In genomic region chr6:87788266-87788895, GRCm38 (mm10) we compare ENCODE assay signal across 25 mouse cellular contexts. TPM values are rescaled to one million over a fixed set of nuclear protein-coding genes. Genes with fewer than 3 reads are reported as not detected.
DNase-seq lines count a peak whose midpoint lies in the region; ATAC-seq and TF ChIP-seq lines count a peak whose summit lies in the region.
"Had no signal": no experiment of that assay in that cellular context is flagged by ENCODE, and none has a peak within 500 bp of the region (broad histone marks: within the 10 kb centered on the region; RNA-seq: fewer than 3 reads in every experiment).

No protein-coding gene starts in this region.

- no peaks in the 10 kb centered on the region for H3K27me3 ChIP-seq in kidney, embryonic 16.5 days (ENCODE audit: insufficient read depth, low read length)
- H3K27me3 ChIP-seq in intestine, postnatal 0 days (replicated peaks; ENCODE audit: control insufficient read depth, insufficient read depth, low read length): no peaks in the 10 kb centered on the region
- no peaks in the 10 kb centered on the region for H3K27me3 ChIP-seq in liver, embryonic 16.5 days (ENCODE audit: control insufficient read depth, insufficient read depth, low read depth, low read length)
- no peaks in the 10 kb centered on the region for H3K27me3 ChIP-seq in midbrain, embryonic 10.5 days (ENCODE audit: low read depth, poor library complexity, severe bottlenecking)
- H3K27me3 ChIP-seq: embryonic facial prominence, embryonic 12.5 days; limb, embryonic 15.5 days; lung, embryonic 15.5 days; megakaryocyte, embryonic 14.5 days; midbrain, embryonic 15.5 days; neural tube, embryonic 12.5 days had no signal

- H3K36me3 ChIP-seq in kidney, embryonic 16.5 days (ENCODE audit: insufficient read depth, low read length): peaks cover 8% of the 10 kb centered on the region
- peaks cover 18% of the 10 kb centered on the region for H3K36me3 ChIP-seq in intestine, postnatal 0 days (ENCODE audit: control insufficient read depth, insufficient read depth)
- H3K36me3 ChIP-seq in liver, embryonic 16.5 days (ENCODE audit: control insufficient read depth, insufficient read depth): peaks cover 23% of the 10 kb centered on the region
- H3K36me3 ChIP-seq in midbrain, embryonic 10.5 days: peaks cover 22% of the 10 kb centered on the region

- no peak overlapping the region for H3K4me2 ChIP-seq in kidney, embryonic 16.5 days (replicated peaks; ENCODE audit: low read depth, low read length)
- no peak overlapping the region for H3K4me2 ChIP-seq in intestine, postnatal 0 days (replicated peaks; ENCODE audit: low read depth)
- no peak overlapping the region for H3K4me2 ChIP-seq in liver, embryonic 16.5 days (ENCODE audit: low read depth, low read length)
- H3K4me2 ChIP-seq: embryonic facial prominence, embryonic 12.5 days; heart, embryonic 11.5 days; limb, embryonic 15.5 days; lung, embryonic 15.5 days; midbrain, embryonic 15.5 days; neural tube, embryonic 12.5 days had no signal

- H3K4me3 ChIP-seq in kidney, embryonic 16.5 days (ENCODE audit: low read length): no peak overlapping the region
- no peak overlapping the region for H3K4me3 ChIP-seq in intestine, postnatal 0 days (ENCODE audit: low read depth, low read length)
- no peak overlapping the region for H3K4me3 ChIP-seq in liver, embryonic 16.5 days (ENCODE audit: low read depth, low read length)
- H3K4me3 ChIP-seq in midbrain, embryonic 10.5 days: no peak overlapping the region
- H3K4me3 ChIP-seq: embryonic facial prominence, embryonic 12.5 days; left cerebral cortex, adult 2 months; limb, embryonic 15.5 days; lung, embryonic 15.5 days; megakaryocyte, embryonic 14.5 days; midbrain, embryonic 15.5 days; neural tube, embryonic 12.5 days had no signal

- ATAC-seq in kidney, embryonic 16.5 days (ENCODE audit: low FRiP score, low TSS enrichment): no peak
- no peak for ATAC-seq in intestine, postnatal 0 days
- no peak for ATAC-seq in liver, embryonic 16.5 days (ENCODE audit: low read depth)
- ATAC-seq in erythroid progenitor cell, adult 5-6 weeks (replicated peaks; ENCODE audit: low FRiP score, poor library complexity, severe bottlenecking): no peak
- ATAC-seq: activated CD4-positive, CD25-positive, alpha-beta regulatory T cell, adult 4 months; forebrain, embryonic 14.5 days; hindbrain, postnatal 0 days; midbrain, embryonic 15.5 days had no signal

- peaks cover 26% of the 10 kb centered on the region for H3K4me1 ChIP-seq in kidney, embryonic 16.5 days (ENCODE audit: insufficient read depth, low read length)
- H3K4me1 ChIP-seq in intestine, postnatal 0 days (replicated peaks; ENCODE audit: control insufficient read depth, insufficient read depth, low read length): peaks cover 13% of the 10 kb centered on the region
- peaks cover 57% of the 10 kb centered on the region for H3K4me1 ChIP-seq in liver, embryonic 16.5 days (ENCODE audit: control insufficient read depth, low read depth, low read length)
- peaks cover 7% of the 10 kb centered on the region; the same call in 1 of the 2 replicates for H3K4me1 ChIP-seq in midbrain, embryonic 10.5 days
- H3K4me1 ChIP-seq: limb, embryonic 15.5 days had no signal

- no peak for DNase-seq in kidney, postnatal 25 days
- no peak for DNase-seq in frontal cortex, postnatal 36 days (ENCODE audit: low spot score in 2 of 2)
- no peak for DNase-seq in midbrain, embryonic 10.5 days (ENCODE audit: low spot score)
- DNase-seq: adrenal gland, adult 8-10 months; cerebellum, adult 11-12 months; right cerebral cortex, postnatal 4 days; thymus, postnatal 25 days had no signal

- no peak overlapping the region for H3K9ac ChIP-seq in kidney, embryonic 16.5 days (replicated peaks; ENCODE audit: low read length)
- no peak overlapping the region for H3K9ac ChIP-seq in intestine, postnatal 0 days (ENCODE audit: low read depth, low read length)
- H3K9ac ChIP-seq in liver, embryonic 16.5 days (ENCODE audit: low read depth, low read length): no peak overlapping the region
- H3K9ac ChIP-seq: embryonic facial prominence, embryonic 12.5 days; limb, embryonic 15.5 days; lung, embryonic 15.5 days; midbrain, embryonic 15.5 days; neural tube, embryonic 12.5 days had no signal

- peak overlapping the region; percentile 70; the same call in 1 of the 2 replicates for H3K27ac ChIP-seq in kidney, embryonic 16.5 days (ENCODE audit: low read length)
- H3K27ac ChIP-seq in intestine, postnatal 0 days (ENCODE audit: low read depth, low read length): peak overlapping the region; percentile 95
- H3K27ac ChIP-seq in liver, embryonic 16.5 days (ENCODE audit: low read length): peak overlapping the region; percentile 98
- H3K27ac ChIP-seq in midbrain, embryonic 10.5 days (replicated peaks): no peak overlapping the region
- H3K27ac ChIP-seq: hindbrain, postnatal 0 days; left cerebral cortex, adult 2 months; limb, embryonic 15.5 days; midbrain, embryonic 15.5 days; neural tube, embryonic 12.5 days had no signal

- H3K9me3 ChIP-seq in kidney, embryonic 16.5 days (ENCODE audit: low read length): no peaks in the 10 kb centered on the region
- H3K9me3 ChIP-seq in intestine, postnatal 0 days (ENCODE audit: control insufficient read depth): no peaks in the 10 kb centered on the region
- no peaks in the 10 kb centered on the region for H3K9me3 ChIP-seq in liver, embryonic 16.5 days (replicated peaks; ENCODE audit: control insufficient read depth, low read length)
- no peaks in the 10 kb centered on the region for H3K9me3 ChIP-seq in midbrain, embryonic 10.5 days (replicated peaks)
- H3K9me3 ChIP-seq: embryonic facial prominence, embryonic 12.5 days; limb, embryonic 15.5 days; lung, embryonic 15.5 days; megakaryocyte, embryonic 14.5 days; midbrain, embryonic 15.5 days; neural tube, embryonic 12.5 days had no signal

- 95% methylated on average over 9 of the region's 9 CpGs for WGBS in kidney, embryonic 16.5 days
- 89% methylated on average over 9 of the region's 9 CpGs for WGBS in intestine, postnatal 0 days
- 85% methylated on average over 9 of the region's 9 CpGs for WGBS in liver, embryonic 16.5 days (ENCODE audit: insufficient replicate concordance)
- 93% methylated on average over 9 of the region's 9 CpGs for WGBS in midbrain, embryonic 10.5 days

- TF ChIP-seq CTCF in intestine, postnatal 0 days (IDR thresholded peaks at IDR 0.05; ENCODE audit: low read depth): no peak

RNA-seq across cellular contexts. Expression of gene Gp9, which starts 10.5 kb away (rescaled TPM):
- polyA plus RNA-seq in kidney, embryonic 16.5 days (2015; fragmentation: Nextera tagmentation; extraction: Ambion mirVana): 1.0 and 1.6 TPM in 2 replicates
- 2.1 and 2.3 TPM in 2 replicates for polyA plus RNA-seq in intestine, postnatal 0 days (2015; fragmentation: Nextera tagmentation; extraction: Ambion mirVana)
- 24.8 and 26.2 TPM in 2 replicates for polyA plus RNA-seq in liver, embryonic 16.5 days (2015; fragmentation: Nextera tagmentation; extraction: Ambion mirVana)
- total RNA-seq in erythroid progenitor cell, adult 5-6 weeks (2015; ENCODE audit: low replicate concordance): 32.4 and 58.3 TPM in 2 replicates
- 11.4 and 18.4 TPM in 2 replicates for total RNA-seq in erythroid progenitor cell, adult 5-6 weeks (2017; ENCODE audit: low replicate concordance)
- polyA plus RNA-seq in midbrain, embryonic 10.5 days (2016; fragmentation: Nextera tagmentation; extraction: Ambion mirVana): 2.8 and 3.4 TPM in 2 replicates
- total RNA-seq: gastrocnemius, adult 8-10 months; hindbrain, postnatal 0 days; left cerebral cortex, postnatal 4 days had no signal
- polyA plus RNA-seq: activated CD4-positive, CD25-positive, alpha-beta regulatory T cell, adult 4 months; C2C12 had no signal

RNA-seq across cellular contexts. Expression of gene Rab43, which starts 23.6 kb away (rescaled TPM):
- 10.9 and 14.7 TPM in 2 replicates for polyA plus RNA-seq in kidney, embryonic 16.5 days (2015; fragmentation: Nextera tagmentation; extraction: Ambion mirVana)
- 25.5 and 25.9 TPM in 2 replicates for polyA plus RNA-seq in intestine, postnatal 0 days (2015; fragmentation: Nextera tagmentation; extraction: Ambion mirVana)
- polyA plus RNA-seq in liver, embryonic 16.5 days (2015; fragmentation: Nextera tagmentation; extraction: Ambion mirVana): 32.4 and 34.8 TPM in 2 replicates
- total RNA-seq in erythroid progenitor cell, adult 5-6 weeks (2015; ENCODE audit: low replicate concordance): 172 and 177 TPM in 2 replicates
- 129 and 134 TPM in 2 replicates for total RNA-seq in erythroid progenitor cell, adult 5-6 weeks (2017; ENCODE audit: low replicate concordance)
- 5.8 and 8.4 TPM in 2 replicates for polyA plus RNA-seq in midbrain, embryonic 10.5 days (2016; fragmentation: Nextera tagmentation; extraction: Ambion mirVana)

RNA-seq across cellular contexts. Expression of gene Gm45140, which starts 47.2 kb away (rescaled TPM):
- 2.7 and 5.2 TPM in 2 replicates for polyA plus RNA-seq in kidney, embryonic 16.5 days (2015; fragmentation: Nextera tagmentation; extraction: Ambion mirVana)
- 1.3 and 2.0 TPM in 2 replicates for polyA plus RNA-seq in intestine, postnatal 0 days (2015; fragmentation: Nextera tagmentation; extraction: Ambion mirVana)
- 4.5 and 4.6 TPM in 2 replicates for polyA plus RNA-seq in liver, embryonic 16.5 days (2015; fragmentation: Nextera tagmentation; extraction: Ambion mirVana)
- 1.8 and 4.2 TPM in 2 replicates for total RNA-seq in erythroid progenitor cell, adult 5-6 weeks (2015; ENCODE audit: low replicate concordance)
- 19.1 and 24.3 TPM in 2 replicates for total RNA-seq in erythroid progenitor cell, adult 5-6 weeks (2017; ENCODE audit: low replicate concordance)
- polyA plus RNA-seq in midbrain, embryonic 10.5 days (2016; fragmentation: Nextera tagmentation; extraction: Ambion mirVana): 2.7 and 4.4 TPM in 2 replicates
- total RNA-seq: hindbrain, postnatal 0 days had no signal

RNA-seq across cellular contexts. Expression of gene Isy1, which starts 50.2 kb away (rescaled TPM):
- 41.3 and 49.3 TPM in 2 replicates for polyA plus RNA-seq in kidney, embryonic 16.5 days (2015; fragmentation: Nextera tagmentation; extraction: Ambion mirVana)
- 24.5 and 26.4 TPM in 2 replicates for polyA plus RNA-seq in intestine, postnatal 0 days (2015; fragmentation: Nextera tagmentation; extraction: Ambion mirVana)
- polyA plus RNA-seq in liver, embryonic 16.5 days (2015; fragmentation: Nextera tagmentation; extraction: Ambion mirVana): 17.5 and 24.2 TPM in 2 replicates
- 11.5 and 20.1 TPM in 2 replicates for total RNA-seq in erythroid progenitor cell, adult 5-6 weeks (2015; ENCODE audit: low replicate concordance)
- 51.5 and 62.1 TPM in 2 replicates for total RNA-seq in erythroid progenitor cell, adult 5-6 weeks (2017; ENCODE audit: low replicate concordance)
- 62.4 and 69.1 TPM in 2 replicates for polyA plus RNA-seq in midbrain, embryonic 10.5 days (2016; fragmentation: Nextera tagmentation; extraction: Ambion mirVana)

RNA-seq across cellular contexts. Expression of gene Efcc1, which starts 57.7 kb away (rescaled TPM):
- polyA plus RNA-seq in kidney, embryonic 16.5 days (2015; fragmentation: Nextera tagmentation; extraction: Ambion mirVana): 1.4 and 2.0 TPM in 2 replicates
- 0.86 and 0.98 TPM in 2 replicates for polyA plus RNA-seq in intestine, postnatal 0 days (2015; fragmentation: Nextera tagmentation; extraction: Ambion mirVana)
- 0.18 and 0.23 TPM in 2 replicates for polyA plus RNA-seq in liver, embryonic 16.5 days (2015; fragmentation: Nextera tagmentation; extraction: Ambion mirVana)
- total RNA-seq in erythroid progenitor cell, adult 5-6 weeks (2015; ENCODE audit: low replicate concordance): not detected in 2 replicates
- total RNA-seq in erythroid progenitor cell, adult 5-6 weeks (2017; ENCODE audit: low replicate concordance): 0.08 TPM in 1 of 2 replicates, not detected in the other
- polyA plus RNA-seq in midbrain, embryonic 10.5 days (2016; fragmentation: Nextera tagmentation; extraction: Ambion mirVana): 5.4 and 7.2 TPM in 2 replicates
- polyA plus RNA-seq: heart, embryonic 11.5 days had no signal
